Mouse (Mus musculus) forebrain, embryonic 12.5 days (tissue): ENCODE measurements at regions not wholly inside any gene's neighbourhood (a gene's known extent, or its start where the extent isn't known, plus 50 kb on each side); places are given as distances from the start of the nearest gene placed in this dataset.
A peak's percentile ranks its signal among the peaks of the same experiment; 100 is the strongest.

Source experiments
- ATAC-seq: fragments of 200-750 bp; cut with Nextera tagmentation; 2 replicates; pipeline ENCODE4 v1.8.0; 2017; ENCODE audit warnings: moderate TSS enrichment; ENCODE audit not compliant: low FRiP score
- H3K27ac ChIP-seq: fragments of 300-500 bp; sonication (generic); 2 replicates; pipeline ENCODE4 v1.5.1; 2016; ENCODE audit warnings: mild to moderate bottlenecking
- H3K27me3 ChIP-seq: fragments of 300-500 bp; sonication (generic); 2 replicates; pipeline ENCODE4 v1.6.1; 2016; ENCODE audit warnings: mild to moderate bottlenecking
- H3K36me3 ChIP-seq: fragments of 300-500 bp; sonication (generic); replicated peaks from 2 replicates; pipeline ENCODE4 v1.6.1; 2016; ENCODE audit warnings: mild to moderate bottlenecking
- H3K4me1 ChIP-seq: fragments of 300-500 bp; sonication (generic); 2 replicates; pipeline ENCODE4 v1.6.1; 2016
- H3K4me2 ChIP-seq: fragments of 300-500 bp; sonication (generic); 2 replicates; pipeline ENCODE4 v1.6.1; 2016; ENCODE audit warnings: mild to moderate bottlenecking, moderate library complexity
- H3K4me3 ChIP-seq: fragments of 300-500 bp; sonication (generic); replicated peaks from 2 replicates; pipeline ENCODE4 v1.5.1; 2016; ENCODE audit warnings: mild to moderate bottlenecking
- H3K9ac ChIP-seq: fragments of 300-500 bp; sonication (generic); 2 replicates; pipeline ENCODE4 v1.6.1; 2016; ENCODE audit warnings: mild to moderate bottlenecking
- H3K9me3 ChIP-seq: fragments of 300-500 bp; sonication (generic); 2 replicates; pipeline ENCODE4 v1.6.1; 2016
- WGBS: fragments of 180-500 bp; shearing (Covaris S2); methylation state at CpG from one replicate; pipeline ENCODE4 v1.1.7; 2016; 5-methylcytosine and 5-hydroxymethylcytosine counted together

- H3K4me1 ChIP-seq: peaks cover 2% of the 10 kb centered on the region; the same call in 1 of the 2 replicates
- no peak overlapping the region for H3K4me2 ChIP-seq
- peak; percentile 60; the same call in 1 of the 2 replicates for ATAC-seq
- no peak overlapping the region for H3K4me3 ChIP-seq
- no peak overlapping the region for H3K27ac ChIP-seq
- no peaks in the 10 kb centered on the region for H3K9me3 ChIP-seq
- H3K9ac ChIP-seq: no peak overlapping the region
- WGBS: 44% methylated on average over 8 of the region's 8 CpGs
- no peaks in the 10 kb centered on the region for H3K36me3 ChIP-seq
- H3K27me3 ChIP-seq: no peaks in the 10 kb centered on the region
These were observed 157.8 kb upstream of the Arrdc4 start for GRCm38 (mm10) chr7:68906771-68907395.

DNA sequence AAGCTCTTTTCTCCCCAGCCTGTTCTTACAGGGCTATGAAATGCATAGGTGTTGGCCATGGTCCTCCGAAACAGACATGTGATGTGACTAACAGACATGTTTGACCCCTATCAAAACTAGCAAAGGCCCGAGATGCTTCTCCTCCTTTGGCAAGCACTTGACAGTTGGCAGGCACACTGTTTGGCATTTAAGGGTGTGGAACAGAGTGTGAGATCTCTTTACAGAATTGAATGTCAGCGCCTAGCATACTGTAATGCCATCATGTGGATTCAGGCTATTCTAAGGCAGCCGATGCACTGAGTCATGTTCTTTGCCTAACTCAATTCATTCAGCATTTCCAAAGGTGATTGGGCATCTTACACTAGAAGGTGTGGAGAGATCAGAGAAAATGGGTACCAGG is 156.8 kb upstream of the Arrdc4 start:
- H3K9ac ChIP-seq: no peak overlapping the region
- peaks cover 2% of the 10 kb centered on the region; the same call in 1 of the 2 replicates for H3K4me1 ChIP-seq
- H3K9me3 ChIP-seq: no peaks in the 10 kb centered on the region
- H3K27me3 ChIP-seq: no peaks in the 10 kb centered on the region
- H3K36me3 ChIP-seq: no peaks in the 10 kb centered on the region
- no peak overlapping the region for H3K4me2 ChIP-seq
- H3K27ac ChIP-seq: no peak overlapping the region
- no peak for ATAC-seq
- WGBS: 87% methylated on average over 4 of the region's 4 CpGs
- H3K4me3 ChIP-seq: no peak overlapping the region

GRCm38 (mm10) chr7:68886173-68886572 is 137.1 kb upstream of the Arrdc4 start:
- Histone ChIP-seq H3K9ac (no peak overlapping the region), H3K4me2 (no peak overlapping the region), H3K4me3 (no peak overlapping the region), H3K36me3 (no peaks in the 10 kb centered on the region), H3K9me3 (no peaks in the 10 kb centered on the region), H3K27me3 (no peaks in the 10 kb centered on the region), H3K27ac (no peak overlapping the region), H3K4me1 (no peaks in the 10 kb centered on the region)
- ATAC-seq: no peak

GRCm38 (mm10) chr7:68873008-68873407 is 124.0 kb upstream of the Arrdc4 start:
- no peak overlapping the region for H3K4me2 ChIP-seq
- 73% methylated on average over 5 of the region's 5 CpGs for WGBS
- no peak overlapping the region for H3K27ac ChIP-seq
- no peak for ATAC-seq
- no peaks in the 10 kb centered on the region for H3K36me3 ChIP-seq
- no peaks in the 10 kb centered on the region for H3K4me1 ChIP-seq
- no peak overlapping the region for H3K4me3 ChIP-seq
- no peak overlapping the region for H3K9ac ChIP-seq
- no peaks in the 10 kb centered on the region for H3K9me3 ChIP-seq
- no peaks in the 10 kb centered on the region for H3K27me3 ChIP-seq

- peak; percentile 64; the same call in 1 of the 2 replicates for ATAC-seq
- no peak overlapping the region for H3K4me2 ChIP-seq
- no peak overlapping the region for H3K27ac ChIP-seq
- WGBS: 47% methylated on average over 7 of the region's 7 CpGs
- no peaks in the 10 kb centered on the region for H3K27me3 ChIP-seq
- H3K9me3 ChIP-seq: no peaks in the 10 kb centered on the region
- no peak overlapping the region for H3K9ac ChIP-seq
- H3K36me3 ChIP-seq: no peaks in the 10 kb centered on the region
- H3K4me1 ChIP-seq: 0 out of 2 replicates have a peak, but pooled peaks cover 7% of the 10 kb centered on the region
- H3K4me3 ChIP-seq: no peak overlapping the region
These were observed 115.4 kb upstream of the Arrdc4 start for GRCm38 (mm10) chr7:68864322-68865031.

DNA sequence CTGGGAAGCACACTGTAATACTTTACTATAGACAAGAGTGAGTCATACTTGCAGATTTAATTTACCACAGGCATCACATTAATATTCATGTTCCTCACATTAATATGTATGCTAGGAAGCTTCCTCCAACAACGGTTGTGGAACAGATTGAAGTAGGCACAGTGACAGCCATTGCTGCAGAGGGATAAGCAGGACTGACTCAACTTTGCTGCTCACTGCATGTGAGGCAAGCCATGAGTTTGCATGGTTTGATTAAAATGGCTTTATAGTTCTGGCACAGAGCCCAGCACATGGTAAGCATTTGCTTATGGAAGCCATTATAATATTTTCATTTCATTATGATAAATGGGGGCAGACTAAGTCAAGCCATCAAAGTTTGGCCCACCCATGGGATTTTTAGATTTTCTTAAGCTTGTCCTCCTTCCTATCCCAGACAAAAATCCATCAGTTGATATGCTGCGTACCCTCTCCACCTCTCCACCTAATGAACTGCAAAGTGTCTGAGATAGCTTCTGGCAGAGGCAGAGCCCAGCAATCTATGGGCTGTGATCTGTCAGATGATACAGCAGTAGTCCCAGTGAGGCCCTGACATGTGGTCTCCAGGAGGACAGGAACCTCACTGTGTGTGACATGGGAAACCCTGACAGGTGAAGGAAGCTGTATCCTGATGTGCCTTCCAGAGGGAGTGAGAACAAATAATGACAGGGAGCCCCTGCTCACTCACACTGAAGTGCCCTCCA is 109.6 kb upstream of the Arrdc4 start:
- ATAC-seq: no peak
- Histone ChIP-seq H3K27ac (no peak overlapping the region), H3K4me2 (no peak overlapping the region), H3K4me3 (no peak overlapping the region), H3K27me3 (no peaks in the 10 kb centered on the region), H3K9me3 (no peaks in the 10 kb centered on the region), H3K9ac (no peak overlapping the region), H3K4me1 (no peaks in the 10 kb centered on the region), H3K36me3 (no peaks in the 10 kb centered on the region)
- 68% methylated on average over 2 of the region's 2 CpGs for WGBS

- H3K4me2 ChIP-seq: no peak overlapping the region
- ATAC-seq: no peak
- no peaks in the 10 kb centered on the region for H3K27me3 ChIP-seq
- H3K4me3 ChIP-seq: no peak overlapping the region
- WGBS: 39% methylated on average over 3 of the region's 3 CpGs
- H3K36me3 ChIP-seq: no peaks in the 10 kb centered on the region
- 0 out of 2 replicates have a peak, but pooled peaks cover 3% of the 10 kb centered on the region for H3K4me1 ChIP-seq
- no peaks in the 10 kb centered on the region for H3K9me3 ChIP-seq
- no peak overlapping the region for H3K27ac ChIP-seq
- H3K9ac ChIP-seq: no peak overlapping the region
These were observed 103.0 kb upstream of the Arrdc4 start for GRCm38 (mm10) chr7:68851981-68852575.

- no peak for ATAC-seq
- Histone ChIP-seq H3K36me3 (no peaks in the 10 kb centered on the region), H3K4me1 (no peaks in the 10 kb centered on the region), H3K9me3 (no peaks in the 10 kb centered on the region), H3K27me3 (no peaks in the 10 kb centered on the region), H3K9ac (no peak overlapping the region), H3K27ac (no peak overlapping the region), H3K4me2 (no peak overlapping the region), H3K4me3 (no peak overlapping the region)
- 85% methylated on average over 7 of the region's 7 CpGs for WGBS
These were observed 95.6 kb upstream of the Arrdc4 start for GRCm38 (mm10) chr7:68844606-68845005.

- Histone ChIP-seq H3K27me3 (no peaks in the 10 kb centered on the region), H3K9ac (no peak overlapping the region), H3K9me3 (no peaks in the 10 kb centered on the region), H3K4me2 (no peak overlapping the region), H3K4me3 (no peak overlapping the region), H3K36me3 (no peaks in the 10 kb centered on the region), H3K4me1 (no peaks in the 10 kb centered on the region), H3K27ac (no peak overlapping the region)
- no peak for ATAC-seq
- 52% methylated on average over 4 of the region's 4 CpGs for WGBS
These were observed 94.3 kb upstream of the Arrdc4 start for GRCm38 (mm10) chr7:68843374-68843773.

- Histone ChIP-seq H3K27ac (no peak overlapping the region), H3K4me3 (no peak overlapping the region), H3K27me3 (0 out of 2 replicates have a peak, but pooled peaks cover 3% of the 10 kb centered on the region), H3K4me1 (peaks cover 3% of the 10 kb centered on the region; the same call in 1 of the 2 replicates), H3K9me3 (no peaks in the 10 kb centered on the region), H3K4me2 (no peak overlapping the region), H3K36me3 (no peaks in the 10 kb centered on the region), H3K9ac (no peak overlapping the region)
- peak; percentile 39; the same call in 1 of the 2 replicates for ATAC-seq
- WGBS: 46% methylated on average over 10 of the region's 10 CpGs
These were observed 85.1 kb upstream of the Arrdc4 start for GRCm38 (mm10) chr7:68833977-68834791.

- no peak for ATAC-seq
- Histone ChIP-seq H3K9me3 (no peaks in the 10 kb centered on the region), H3K9ac (no peak overlapping the region), H3K27me3 (0 out of 2 replicates have a peak, but pooled peaks cover 3% of the 10 kb centered on the region), H3K27ac (no peak overlapping the region), H3K4me2 (no peak overlapping the region), H3K4me1 (peaks cover 3% of the 10 kb centered on the region; the same call in 1 of the 2 replicates), H3K36me3 (no peaks in the 10 kb centered on the region), H3K4me3 (no peak overlapping the region)
- 91% methylated on average over 7 of the region's 7 CpGs for WGBS
These were observed 84.5 kb upstream of the Arrdc4 start for GRCm38 (mm10) chr7:68833517-68833916.
